Mouse (Mus musculus) midbrain, postnatal 0 days (tissue): ENCODE results near the gene Gbx1. TPM values are rescaled to one million over a fixed set of nuclear protein-coding genes. Genes with fewer than 3 reads are reported as not detected.

Experiments
- ATAC-seq: fragments of 200-750 bp; cut with Nextera tagmentation; 2 replicates; pipeline ENCODE4 v1.8.0; 2017; ENCODE audit warnings: moderate number of reproducible peaks, mild to moderate bottlenecking, moderate TSS enrichment, moderate library complexity; ENCODE audit not compliant: low FRiP score
- DNase-seq: peaks from one replicate; pipeline ENCODE4 v3.0.0-alpha.2; 2015; ENCODE audit warnings: low spot score
- H3K27ac ChIP-seq: fragments of 300-500 bp; sonication (generic); 2 replicates; pipeline ENCODE4 v1.5.1; 2014; ENCODE audit warnings: low read depth, mild to moderate bottlenecking, low read length, mixed read lengths
- H3K27me3 ChIP-seq: fragments of 300-500 bp; sonication (generic); 2 replicates; pipeline ENCODE4 v1.6.1; 2014; ENCODE audit warnings: low read length, control low read depth, mixed read lengths; ENCODE audit not compliant: insufficient read depth
- H3K36me3 ChIP-seq: fragments of 300-500 bp; sonication (generic); 2 replicates; pipeline ENCODE4 v1.6.1; 2014; ENCODE audit warnings: low read length, control low read depth, mixed read lengths; ENCODE audit not compliant: insufficient read depth
- H3K4me1 ChIP-seq: fragments of 300-500 bp; sonication (generic); 2 replicates; pipeline ENCODE4 v1.6.1; 2014; ENCODE audit warnings: mild to moderate bottlenecking, control low read depth, antibody characterized with exemption, low read length, mixed read lengths; ENCODE audit not compliant: insufficient read depth
- H3K4me2 ChIP-seq: fragments of 300-500 bp; sonication (generic); 2 replicates; pipeline ENCODE4 v1.6.1; 2014; ENCODE audit warnings: low read depth, mild to moderate bottlenecking, low read length, mixed read lengths; ENCODE audit not compliant: poor library complexity, severe bottlenecking
- H3K4me3 ChIP-seq: fragments of 300-500 bp; sonication (generic); 2 replicates; pipeline ENCODE4 v1.5.1; 2014; ENCODE audit warnings: low read depth, mild to moderate bottlenecking, low read length, moderate library complexity
- H3K9ac ChIP-seq: fragments of 300-500 bp; sonication (generic); replicated peaks from 2 replicates; pipeline ENCODE4 v1.6.1; 2014; ENCODE audit warnings: mild to moderate bottlenecking, low read length, moderate library complexity, mixed read lengths; ENCODE audit not compliant: poor library complexity, severe bottlenecking
- H3K9me3 ChIP-seq: fragments of 300-500 bp; sonication (generic); 2 replicates; pipeline ENCODE4 v1.6.1; 2016; ENCODE audit warnings: low read length, control low read depth
- CTCF ChIP-seq: IDR thresholded peaks from 2 replicates; pipeline ENCODE4 v1.5.1; 2016; ENCODE audit warnings: antibody characterized with exemption, mild to moderate bottlenecking
- WGBS: fragments of 180-500 bp; shearing (Covaris S2); extraction: QIAGEN DNeasy Blood & Tissue Kit; methylation state at CpG from one replicate; pipeline ENCODE4 v1.1.7; 2014; 5-methylcytosine and 5-hydroxymethylcytosine counted together
- polyA plus RNA-seq: library from polyadenylated mRNA; unstranded; fragments of >200 nt; fragmentation: Nextera tagmentation; extraction: Ambion mirVana; gene quantifications from 2 replicates; pipeline ENCODE4 v1.2.1, GENCODE M21; 2015
- total RNA-seq: library from RNA; depleted of rRNA; stranded (reverse); fragments of >200 nt; gene quantifications from 2 replicates; pipeline ENCODE4 v1.2.3, GENCODE M21; 2014; rRNA removed

The Gbx1 gene
- total and polyA plus RNA-seq, 2 experiments from 2014 or later, result 0.12 to 0.33 TPM

DNA sequence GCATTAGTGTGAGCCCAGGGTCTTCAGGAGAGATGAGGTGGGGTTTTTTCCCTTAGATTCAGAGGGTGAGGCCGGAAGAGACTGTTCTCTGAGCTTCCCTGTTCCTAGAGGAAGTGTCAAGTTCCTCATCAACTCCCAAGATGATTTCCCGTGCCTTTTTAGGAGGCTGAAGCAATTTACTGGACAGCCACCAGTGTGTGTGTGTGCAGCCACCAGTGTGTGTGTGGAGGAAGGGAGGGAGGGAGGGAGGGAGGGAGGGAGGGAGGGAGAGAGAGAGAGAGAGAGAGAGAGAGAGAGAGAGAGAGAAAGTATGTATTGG, 73.1 kb downstream of the Gbx1 start:
- 9% methylated on average over 2 of the region's 2 CpGs for WGBS
- H3K27ac ChIP-seq, result no peak overlapping the region
- peaks cover 22% of the 10 kb centered on the region; the same call in 1 of the 2 replicates for H3K4me1 ChIP-seq
- no peak for DNase-seq
- no peaks in the 10 kb centered on the region for H3K9me3 ChIP-seq
- peak overlapping the region; percentile 91; the same call in 1 of the 2 replicates for H3K9ac ChIP-seq
- no peaks in the 10 kb centered on the region for H3K27me3 ChIP-seq
- H3K36me3 ChIP-seq, result no peaks in the 10 kb centered on the region
- H3K4me3 ChIP-seq, result peak overlapping the region; percentile 65
- ATAC-seq, result no peak
- H3K4me2 ChIP-seq, result peak overlapping the region; percentile 98
- TF ChIP-seq CTCF, result no peak

DNA sequence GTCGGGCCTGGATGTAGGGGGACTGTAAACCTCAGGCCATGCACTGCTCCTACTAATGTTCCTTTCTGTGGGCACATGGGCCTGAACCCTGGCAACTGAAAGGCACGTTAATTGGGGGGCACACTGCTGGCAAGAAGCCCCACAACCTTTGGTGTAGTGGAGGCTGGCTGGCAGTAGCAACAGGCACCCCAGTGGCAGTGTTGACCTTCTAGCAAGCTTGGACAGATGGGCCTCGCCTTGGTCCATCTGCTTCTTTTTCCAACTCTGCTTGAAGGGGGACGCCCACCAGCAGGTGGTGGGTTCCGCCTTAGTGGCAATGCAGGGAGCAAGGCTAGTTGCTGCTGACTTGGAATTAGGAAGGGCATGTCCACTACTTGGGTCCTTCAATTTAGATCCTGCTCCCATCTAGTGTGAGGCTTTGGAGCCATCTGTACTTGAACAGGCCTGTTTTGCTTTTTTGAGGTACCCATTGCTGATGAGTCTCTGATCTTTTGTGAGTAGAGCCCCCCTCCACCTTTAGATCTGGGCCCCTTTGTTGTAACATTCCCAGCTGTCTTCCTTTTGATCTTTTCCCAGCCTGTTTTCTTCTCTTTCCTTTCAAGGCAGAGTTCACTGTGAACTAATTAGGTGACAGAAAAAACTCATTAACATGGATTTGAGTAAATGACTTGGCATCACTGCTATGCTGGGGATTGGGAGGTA, 73.6 kb downstream of the Gbx1 start:
- peaks cover 22% of the 10 kb centered on the region for H3K4me1 ChIP-seq
- no peaks in the 10 kb centered on the region for H3K36me3 ChIP-seq
- TF ChIP-seq CTCF, result 0 out of 2 replicates have a peak, but pooled peaks have one; percentile 15
- H3K9ac ChIP-seq, result peak overlapping the region; percentile 91
- H3K27ac ChIP-seq, result peak overlapping the region; percentile 86
- H3K9me3 ChIP-seq, result no peaks in the 10 kb centered on the region
- ATAC-seq (no peak; the same call in 1 of the 2 replicates), DNase-seq (peak; percentile 64)
- H3K4me2 ChIP-seq, result peak overlapping the region; percentile 98
- no peaks in the 10 kb centered on the region for H3K27me3 ChIP-seq
- peak overlapping the region; percentile 65 for H3K4me3 ChIP-seq
- WGBS, result 2% methylated on average over 5 of the region's 5 CpGs

Other genes starting within 250 kb of the Gbx1 start
- 46.9 and 60.2 TPM in 2 replicates for gene Kcnh2, start 175.6 kb downstream of the Gbx1 start, total RNA-seq
- 10.1 and 11.1 TPM in 2 replicates for gene Kcnh2, start 175.6 kb downstream of the Gbx1 start, polyA plus RNA-seq
- gene Nos3, start 162.4 kb downstream of the Gbx1 start, total RNA-seq, result 11.0 and 14.2 TPM in 2 replicates
- 7.0 and 7.5 TPM in 2 replicates for gene Nos3, start 162.4 kb downstream of the Gbx1 start, polyA plus RNA-seq
- gene Atg9b, start 135.1 kb downstream of the Gbx1 start, total RNA-seq, result 6.7 and 7.4 TPM in 2 replicates
- gene Atg9b, start 135.1 kb downstream of the Gbx1 start, polyA plus RNA-seq, result 5.3 and 7.2 TPM in 2 replicates
- gene Abcb8, start 133.5 kb downstream of the Gbx1 start, total RNA-seq, result 65.8 and 71.7 TPM in 2 replicates
- gene Abcb8, start 133.5 kb downstream of the Gbx1 start, polyA plus RNA-seq, result 42.4 and 51.6 TPM in 2 replicates
- 0.05 TPM in 1 of 2 replicates, not detected in the other for gene Asic3, start 113.8 kb downstream of the Gbx1 start, total RNA-seq
- 0.29 and 0.59 TPM in 2 replicates for gene Asic3, start 113.8 kb downstream of the Gbx1 start, polyA plus RNA-seq
- gene Cdk5, start 103.7 kb downstream of the Gbx1 start, total RNA-seq, result 96.5 and 104 TPM in 2 replicates
- gene Cdk5, start 103.7 kb downstream of the Gbx1 start, polyA plus RNA-seq, result 168 and 182 TPM in 2 replicates
- 35.7 and 42.1 TPM in 2 replicates for gene Slc4a2, start 103.4 kb downstream of the Gbx1 start, total RNA-seq
- gene Slc4a2, start 103.4 kb downstream of the Gbx1 start, polyA plus RNA-seq, result 11.5 and 11.8 TPM in 2 replicates
- 139 and 174 TPM in 2 replicates for gene Fastk, start 81.9 kb downstream of the Gbx1 start, total RNA-seq
- 97.9 and 109 TPM in 2 replicates for gene Fastk, start 81.9 kb downstream of the Gbx1 start, polyA plus RNA-seq
- 52.1 and 91.5 TPM in 2 replicates for gene Tmub1, start 79.3 kb downstream of the Gbx1 start, total RNA-seq
- 65.3 and 65.5 TPM in 2 replicates for gene Tmub1, start 79.3 kb downstream of the Gbx1 start, polyA plus RNA-seq
- gene Agap3, start 75.0 kb downstream of the Gbx1 start, total RNA-seq, result 239 and 282 TPM in 2 replicates
- gene Agap3, start 75.0 kb downstream of the Gbx1 start, polyA plus RNA-seq, result 116 and 120 TPM in 2 replicates
- gene Asb10, start 13.8 kb upstream of the Gbx1 start, total RNA-seq, result 1.2 TPM in 1 of 2 replicates, not detected in the other
- gene Asb10, start 13.8 kb upstream of the Gbx1 start, polyA plus RNA-seq, result 0.31 and 0.39 TPM in 2 replicates
- not detected in 2 replicates for gene 4931409K22Rik, start 29.6 kb upstream of the Gbx1 start, total RNA-seq
- not detected in 2 replicates for gene 4931409K22Rik, start 29.6 kb upstream of the Gbx1 start, polyA plus RNA-seq
- 55.9 and 57.0 TPM in 2 replicates for gene Abcf2, start 50.3 kb upstream of the Gbx1 start, total RNA-seq
- 58.2 and 62.3 TPM in 2 replicates for gene Abcf2, start 50.3 kb upstream of the Gbx1 start, polyA plus RNA-seq
- 31.3 and 32.8 TPM in 2 replicates for gene Chpf2, start 59.5 kb upstream of the Gbx1 start, total RNA-seq
- 25.5 and 26.3 TPM in 2 replicates for gene Chpf2, start 59.5 kb upstream of the Gbx1 start, polyA plus RNA-seq
- gene Smarcd3, start 97.2 kb upstream of the Gbx1 start, total RNA-seq, result 279 and 347 TPM in 2 replicates
- 187 and 189 TPM in 2 replicates for gene Smarcd3, start 97.2 kb upstream of the Gbx1 start, polyA plus RNA-seq
- 44.9 and 45.3 TPM in 2 replicates for gene Nub1, start 158.3 kb upstream of the Gbx1 start, total RNA-seq
- gene Nub1, start 158.3 kb upstream of the Gbx1 start, polyA plus RNA-seq, result 45.1 and 45.9 TPM in 2 replicates
- 13.4 and 16.5 TPM in 2 replicates for gene Wdr86, start 203.5 kb upstream of the Gbx1 start, total RNA-seq
- gene Wdr86, start 203.5 kb upstream of the Gbx1 start, polyA plus RNA-seq, result 6.7 and 7.0 TPM in 2 replicates
- not detected in 2 replicates for gene Crygn, start 230.8 kb upstream of the Gbx1 start, total RNA-seq
- 2.1 and 5.0 TPM in 2 replicates for gene Crygn, start 230.8 kb upstream of the Gbx1 start, polyA plus RNA-seq